Mouse (Mus musculus) hindbrain, postnatal 0 days (tissue): ENCODE measurements around the gene Tlr8. TPM values are rescaled to one million over a fixed set of nuclear protein-coding genes. Genes with fewer than 3 reads are reported as not detected.

Source experiments
- ATAC-seq: fragments of 200-750 bp; cut with Nextera tagmentation; 2 replicates; pipeline ENCODE4 v1.8.0; 2017; ENCODE audit warnings: mild to moderate bottlenecking, moderate TSS enrichment, moderate library complexity
- DNase-seq: peaks from one replicate; pipeline ENCODE4 v3.0.0-alpha.2; 2015; ENCODE audit warnings: low spot score
- H3K27ac ChIP-seq: fragments of 300-500 bp; sonication (generic); 2 replicates; pipeline ENCODE4 v1.5.1; 2014; ENCODE audit warnings: mild to moderate bottlenecking
- H3K27me3 ChIP-seq: fragments of 300-500 bp; sonication (generic); 2 replicates; pipeline ENCODE4 v1.6.1; 2014; ENCODE audit warnings: low read length, mixed read lengths; ENCODE audit not compliant: insufficient read depth
- H3K36me3 ChIP-seq: fragments of 300-500 bp; sonication (generic); 2 replicates; pipeline ENCODE4 v1.6.1; 2014; ENCODE audit warnings: low read length, mixed read lengths; ENCODE audit not compliant: insufficient read depth
- H3K4me1 ChIP-seq: fragments of 300-500 bp; sonication (generic); 2 replicates; pipeline ENCODE4 v1.6.1; 2014; ENCODE audit warnings: antibody characterized with exemption, low read length, mixed read lengths; ENCODE audit not compliant: insufficient read depth
- H3K4me2 ChIP-seq: fragments of 300-500 bp; sonication (generic); 2 replicates; pipeline ENCODE4 v1.6.1; 2014; ENCODE audit warnings: low read depth, mild to moderate bottlenecking, low read length, moderate library complexity, mixed read lengths
- H3K4me3 ChIP-seq: fragments of 300-500 bp; sonication (generic); 2 replicates; pipeline ENCODE4 v1.5.1; 2014; ENCODE audit warnings: low read length
- H3K9ac ChIP-seq: fragments of 300-500 bp; sonication (generic); replicated peaks from 2 replicates; pipeline ENCODE4 v1.6.1; 2014; ENCODE audit warnings: mild to moderate bottlenecking, low read length, moderate library complexity, mixed read lengths
- H3K9me3 ChIP-seq: fragments of 300-500 bp; sonication (generic); 2 replicates; pipeline ENCODE4 v1.6.1; 2016; ENCODE audit warnings: low read length, mixed read lengths
- CTCF ChIP-seq: IDR thresholded peaks from 2 replicates; pipeline ENCODE4 v1.5.1; 2016; ENCODE audit warnings: antibody characterized with exemption, control low read depth, low read depth
- WGBS: fragments of 180-500 bp; shearing (Covaris S2); extraction: QIAGEN DNeasy Blood & Tissue Kit; methylation state at CpG from one replicate; pipeline ENCODE4 v1.1.7; 2014; 5-methylcytosine and 5-hydroxymethylcytosine counted together
- polyA plus RNA-seq: library from polyadenylated mRNA; unstranded; fragments of >200 nt; fragmentation: Nextera tagmentation; extraction: Ambion mirVana; gene quantifications from 2 replicates; pipeline ENCODE4 v1.2.1, GENCODE M21; 2015
- total RNA-seq: library from RNA; depleted of rRNA; stranded (reverse); fragments of >200 nt; gene quantifications from 2 replicates; pipeline ENCODE4 v1.2.3, GENCODE M21; 2014

Tlr8 gene
- total and polyA plus RNA-seq, 2 experiments from 2014 or later = 0.10 to 0.26 TPM

DNA sequence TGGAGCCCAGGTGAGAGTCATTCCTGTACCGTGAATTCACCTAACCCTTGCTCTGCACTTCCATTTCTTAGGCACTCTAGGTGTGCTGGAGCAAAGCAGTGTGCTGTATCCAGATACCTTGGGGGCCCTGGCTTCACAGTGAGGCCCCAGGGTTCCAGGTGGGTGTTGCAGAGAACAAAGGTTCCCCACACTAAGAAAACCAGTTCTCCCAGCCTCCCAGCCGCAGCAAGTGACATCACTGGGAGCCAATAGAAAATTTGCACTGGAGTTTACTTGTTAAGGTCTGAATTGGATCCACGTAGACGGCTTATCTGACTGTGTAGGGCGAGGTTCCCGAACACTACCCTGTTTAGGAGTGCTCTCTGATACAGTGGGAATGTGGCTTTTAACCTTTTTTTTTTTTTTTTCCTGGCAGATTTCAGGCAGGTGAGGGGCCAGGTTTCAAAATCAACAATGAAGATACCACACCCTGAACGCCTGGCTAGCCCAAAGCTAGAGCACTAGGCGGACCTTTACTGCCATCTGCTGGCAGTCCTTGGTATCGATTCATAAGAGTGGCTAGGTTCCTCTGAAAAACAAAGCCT is 30.9 kb downstream of the Tlr8 start:
- H3K27ac ChIP-seq = no peak overlapping the region
- ATAC-seq = peak; percentile 81
- H3K9me3 ChIP-seq = no peaks in the 10 kb centered on the region
- H3K36me3 ChIP-seq = no peaks in the 10 kb centered on the region
- H3K27me3 ChIP-seq = no peaks in the 10 kb centered on the region
- no peak overlapping the region for H3K4me3 ChIP-seq
- peak; percentile 84 for DNase-seq
- peak; percentile 80 for TF ChIP-seq CTCF
- no peak overlapping the region for H3K4me2 ChIP-seq
- no peaks in the 10 kb centered on the region for H3K4me1 ChIP-seq
- no peak overlapping the region for H3K9ac ChIP-seq
- WGBS = 34% methylated on average over 9 of the region's 9 CpGs

DNA sequence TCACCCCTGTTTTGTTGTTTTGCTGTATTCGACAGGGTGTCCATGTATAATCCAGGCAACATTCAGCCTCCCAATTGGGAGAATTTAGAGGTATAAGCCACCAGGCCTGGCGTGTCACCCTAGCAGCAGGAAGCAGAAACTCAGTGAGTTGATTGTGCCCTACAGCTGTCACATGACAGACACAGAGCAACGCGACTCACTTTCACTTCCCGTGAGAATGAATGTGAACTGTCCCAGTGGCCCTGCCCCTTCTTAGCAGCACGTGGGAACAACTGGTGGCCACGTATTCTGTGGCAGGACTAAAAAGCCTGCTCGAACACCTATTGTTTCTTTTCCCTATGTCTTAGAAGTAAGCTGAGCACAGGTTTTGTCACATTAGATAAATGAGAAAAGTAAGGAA is 33.0 kb downstream of the Tlr8 start:
- no peak for TF ChIP-seq CTCF
- H3K27ac ChIP-seq = no peak overlapping the region
- no peak for ATAC-seq
- 46% methylated on average over 8 of the region's 8 CpGs for WGBS
- no peaks in the 10 kb centered on the region for H3K27me3 ChIP-seq
- no peaks in the 10 kb centered on the region for H3K4me1 ChIP-seq
- H3K4me3 ChIP-seq = no peak overlapping the region
- no peak overlapping the region for H3K9ac ChIP-seq
- no peaks in the 10 kb centered on the region for H3K36me3 ChIP-seq
- no peak overlapping the region for H3K4me2 ChIP-seq
- H3K9me3 ChIP-seq = no peaks in the 10 kb centered on the region
- DNase-seq = no peak

DNA sequence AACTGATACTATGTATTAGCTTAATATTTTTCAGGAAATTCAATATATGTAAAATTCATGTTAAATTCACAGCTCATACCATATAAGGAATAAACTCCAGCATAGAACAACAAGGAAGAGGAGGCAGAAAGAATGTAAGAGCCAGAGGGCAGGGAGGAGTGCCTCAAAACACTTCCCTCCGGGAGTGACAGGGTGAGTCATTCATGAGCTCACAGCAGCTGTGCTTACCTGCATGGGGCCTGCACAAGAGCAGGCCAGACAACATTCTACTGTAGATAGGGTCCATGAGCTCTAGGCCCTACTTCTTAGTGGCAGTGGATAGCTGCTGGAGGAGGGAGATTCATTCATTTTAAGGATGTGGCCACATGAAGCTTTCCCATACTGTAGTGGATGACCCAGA is 34.3 kb downstream of the Tlr8 start:
- H3K36me3 ChIP-seq = no peaks in the 10 kb centered on the region
- H3K4me3 ChIP-seq = no peak overlapping the region
- no peak overlapping the region for H3K27ac ChIP-seq
- no peak overlapping the region for H3K9ac ChIP-seq
- 62% methylated on average over 1 of the region's 1 CpGs for WGBS
- H3K4me1 ChIP-seq = no peaks in the 10 kb centered on the region
- no peak for ATAC-seq
- H3K4me2 ChIP-seq = no peak overlapping the region
- H3K27me3 ChIP-seq = no peaks in the 10 kb centered on the region
- no peak for TF ChIP-seq CTCF
- no peak for DNase-seq
- H3K9me3 ChIP-seq = no peaks in the 10 kb centered on the region

DNA sequence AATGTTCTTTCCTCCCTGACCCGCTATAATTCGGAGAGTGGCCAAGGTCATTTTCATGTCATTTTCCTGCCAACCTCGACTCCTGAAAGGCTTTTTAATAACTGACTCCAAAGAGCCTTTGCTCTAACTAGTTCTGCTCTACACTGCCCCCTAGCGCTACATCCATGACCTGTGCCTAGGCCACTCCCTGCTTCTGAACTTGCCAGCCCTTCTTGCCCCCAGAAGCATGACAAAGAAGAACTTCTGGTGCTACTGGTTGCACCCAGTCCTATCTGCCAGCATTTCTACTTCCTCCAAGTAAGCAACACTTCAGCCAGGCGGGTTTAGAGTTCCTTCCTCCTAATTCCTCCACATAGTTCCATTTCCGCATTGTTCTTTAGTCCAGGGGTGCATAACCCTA is 34.9 kb downstream of the Tlr8 start:
- peak; percentile 44 for DNase-seq

DNA sequence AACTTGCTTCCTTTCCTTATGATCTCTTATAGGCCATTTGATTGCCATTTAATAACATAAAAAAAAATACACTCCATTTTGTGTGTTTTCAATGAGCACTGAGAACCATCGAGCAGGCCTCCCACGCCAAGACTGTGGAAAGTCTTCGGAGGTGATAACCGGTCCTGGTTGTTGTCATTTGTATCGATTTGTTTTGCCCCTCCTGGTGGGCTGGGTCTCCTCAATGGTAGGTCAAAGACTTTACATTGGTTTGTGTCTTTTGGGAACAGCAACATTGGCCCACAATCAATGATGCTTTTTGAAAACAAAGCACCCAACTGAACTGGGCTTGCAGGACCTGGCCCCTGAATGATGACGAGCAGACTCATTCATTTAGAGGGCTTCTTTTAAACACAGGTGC is 36.4 kb downstream of the Tlr8 start:
- no peaks in the 10 kb centered on the region for H3K4me1 ChIP-seq
- no peaks in the 10 kb centered on the region for H3K36me3 ChIP-seq
- DNase-seq (no peak), ATAC-seq (no peak)
- H3K9ac ChIP-seq = no peak overlapping the region
- no peak for TF ChIP-seq CTCF
- no peaks in the 10 kb centered on the region for H3K27me3 ChIP-seq
- H3K9me3 ChIP-seq = no peaks in the 10 kb centered on the region
- no peak overlapping the region for H3K27ac ChIP-seq
- no peak overlapping the region for H3K4me3 ChIP-seq
- WGBS = 92% methylated on average over 6 of the region's 6 CpGs
- H3K4me2 ChIP-seq = no peak overlapping the region

More for the DNA sequence above, 34.9 kb downstream of the Tlr8 start:
- peak; percentile 41 for TF ChIP-seq CTCF
- no peaks in the 10 kb centered on the region for H3K9me3 ChIP-seq
- H3K4me3 ChIP-seq = no peak overlapping the region
- no peak overlapping the region for H3K4me2 ChIP-seq
- H3K9ac ChIP-seq = no peak overlapping the region
- no peak for ATAC-seq
- no peak overlapping the region for H3K27ac ChIP-seq
- H3K27me3 ChIP-seq = no peaks in the 10 kb centered on the region
- H3K4me1 ChIP-seq = no peaks in the 10 kb centered on the region
- WGBS = 46% methylated on average over 6 of the region's 6 CpGs
- no peaks in the 10 kb centered on the region for H3K36me3 ChIP-seq

DNA sequence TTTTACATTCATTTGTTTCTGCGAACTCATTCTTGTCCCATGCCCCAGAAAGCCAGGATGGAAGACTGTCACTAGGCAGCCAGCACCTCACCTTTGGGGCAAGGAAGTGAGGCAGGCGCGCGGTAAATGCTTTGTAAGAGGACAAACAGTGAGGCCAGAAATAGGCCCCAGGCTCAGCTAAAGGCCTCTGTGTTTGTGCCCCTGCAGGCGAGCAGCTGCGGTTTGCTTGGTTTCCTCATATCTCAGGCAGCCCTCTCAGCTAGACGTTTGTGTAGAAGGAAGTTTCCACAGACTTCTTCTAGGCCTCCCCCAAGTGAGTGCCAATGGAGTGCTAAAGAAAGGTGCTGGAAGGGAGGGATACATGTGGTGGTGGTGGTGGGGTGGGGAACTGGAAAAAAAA is 37.0 kb downstream of the Tlr8 start:
- Histone ChIP-seq H3K36me3 (no peaks in the 10 kb centered on the region), H3K9me3 (no peaks in the 10 kb centered on the region), H3K4me1 (no peaks in the 10 kb centered on the region), H3K9ac (no peak overlapping the region), H3K27me3 (no peaks in the 10 kb centered on the region), H3K4me2 (no peak overlapping the region), H3K27ac (no peak overlapping the region), H3K4me3 (no peak overlapping the region)
- ATAC-seq (no peak), DNase-seq (no peak)
- WGBS = 79% methylated on average over 7 of the region's 7 CpGs
- TF ChIP-seq CTCF = no peak

DNA sequence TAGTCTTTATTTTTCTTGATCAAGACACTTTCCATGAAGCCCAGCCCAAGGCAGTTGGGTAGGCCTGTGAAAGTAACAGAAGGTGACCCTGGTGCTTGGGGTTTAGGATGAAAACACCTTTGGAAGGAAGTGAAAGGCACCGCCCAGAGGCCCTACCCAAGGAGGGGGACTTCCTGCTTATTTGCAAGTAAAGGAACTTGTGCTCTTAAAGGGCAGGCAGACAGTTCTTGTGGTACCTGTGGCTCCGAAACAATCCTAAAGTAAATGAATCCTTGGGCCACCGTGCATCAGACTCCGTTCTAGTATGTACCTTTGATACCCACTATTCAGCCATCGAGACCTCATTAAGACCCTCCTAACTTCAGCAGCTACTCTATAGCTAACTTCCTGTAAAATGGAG is 37.6 kb downstream of the Tlr8 start:
- Histone ChIP-seq H3K4me3 (no peak overlapping the region), H3K9me3 (no peaks in the 10 kb centered on the region), H3K9ac (no peak overlapping the region), H3K27me3 (no peaks in the 10 kb centered on the region), H3K27ac (no peak overlapping the region), H3K4me1 (no peaks in the 10 kb centered on the region), H3K36me3 (no peaks in the 10 kb centered on the region), H3K4me2 (no peak overlapping the region)
- TF ChIP-seq CTCF = no peak
- 92% methylated on average over 5 of the region's 5 CpGs for WGBS
- DNase-seq (no peak), ATAC-seq (no peak)
